ENCODE assay signal across 19 mouse cellular contexts in the genomic region with DNA sequence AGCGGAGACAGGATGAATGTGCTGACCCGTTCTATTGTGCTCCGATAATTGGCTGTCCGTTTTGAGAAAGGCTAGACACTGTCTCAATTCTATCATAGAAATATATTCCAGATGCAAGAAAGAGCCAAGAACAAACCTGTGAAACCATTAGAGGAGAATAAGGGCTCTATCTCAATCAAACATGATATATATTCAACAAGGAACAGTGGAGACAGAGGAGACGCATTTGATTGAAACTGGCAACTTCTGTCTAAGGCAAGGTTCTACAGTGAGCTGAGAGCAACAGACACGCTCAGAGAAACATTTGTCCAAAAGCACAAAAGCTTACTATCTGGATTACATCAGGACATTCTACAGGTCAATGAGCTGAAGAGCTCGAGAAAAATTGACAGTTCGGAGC. TPM values are rescaled to one million over a fixed set of nuclear protein-coding genes. Genes with fewer than 3 reads are reported as not detected.
A peak's percentile ranks its signal among the peaks of the same experiment; 100 is the strongest.
DNase-seq lines count a peak whose midpoint lies in the region; TF ChIP-seq lines count a peak whose summit lies in the region.
"Had no signal": no experiment of that assay in that cellular context is flagged by ENCODE, and none has a peak within 500 bp of the region (broad histone marks: within the 10 kb centered on the region; RNA-seq: fewer than 3 reads in every experiment).

No protein-coding gene starts in this region.

- 52% methylated on average over 8 of the region's 8 CpGs for WGBS in hindbrain, embryonic 10.5 days
- 47% methylated on average over 8 of the region's 8 CpGs for WGBS in midbrain, embryonic 10.5 days

- no peaks in the 10 kb centered on the region for H3K9me3 ChIP-seq in hindbrain, embryonic 10.5 days
- H3K9me3 ChIP-seq in midbrain, embryonic 10.5 days (replicated peaks): no peaks in the 10 kb centered on the region
- H3K9me3 ChIP-seq: heart, embryonic 13.5 days; liver, embryonic 12.5 days; lung, embryonic 15.5 days had no signal

- DNase-seq in layer of hippocampus, adult 2 months (ENCODE audit: low spot score in 2 of 2): no peak
- DNase-seq in layer of hippocampus, postnatal 14 days (ENCODE audit: low spot score in 2 of 2): no peak
- no peak for DNase-seq in hindbrain, embryonic 10.5 days (ENCODE audit: low spot score)
- DNase-seq in midbrain, embryonic 10.5 days (ENCODE audit: low spot score): no peak
- peak; percentile 67 for DNase-seq in retina, postnatal 1 day
- no peak for DNase-seq in yolk sac, embryonic 10.5 days (ENCODE audit: low spot score)
- DNase-seq in heart, adult 8-10 months (ENCODE audit: low spot score): no peak
- no peak for DNase-seq in gastrocnemius, adult 18-20 months (ENCODE audit: low spot score)
- DNase-seq: cerebellum, postnatal 25 days; heart, postnatal 4 days; kidney, adult 18-20 months; kidney, postnatal 36 days; left cerebral cortex, postnatal 4 days; thymus, postnatal 25 days had no signal

- no peak overlapping the region for H3K4me3 ChIP-seq in layer of hippocampus, adult 2 months
- no peak overlapping the region; the same call in 1 of the 2 replicates for H3K4me3 ChIP-seq in hindbrain, embryonic 10.5 days
- H3K4me3 ChIP-seq in midbrain, embryonic 10.5 days: no peak overlapping the region
- H3K4me3 ChIP-seq: heart, embryonic 13.5 days; liver, embryonic 12.5 days; lung, embryonic 15.5 days had no signal

- H3K36me3 ChIP-seq in hindbrain, embryonic 10.5 days: peaks cover 14% of the 10 kb centered on the region
- H3K36me3 ChIP-seq in midbrain, embryonic 10.5 days: no peaks in the 10 kb centered on the region
- H3K36me3 ChIP-seq: lung, embryonic 15.5 days had no signal

- peaks cover 88% of the 10 kb centered on the region for H3K4me1 ChIP-seq in hindbrain, embryonic 10.5 days (replicated peaks)
- peaks cover 84% of the 10 kb centered on the region for H3K4me1 ChIP-seq in midbrain, embryonic 10.5 days

- peak overlapping the region; percentile 28; the same call in 1 of the 2 replicates for H3K27ac ChIP-seq in layer of hippocampus, adult 2 months
- H3K27ac ChIP-seq in hindbrain, embryonic 10.5 days: peak overlapping the region; percentile 81
- peak overlapping the region; percentile 81 for H3K27ac ChIP-seq in midbrain, embryonic 10.5 days (replicated peaks)
- H3K27ac ChIP-seq: heart, embryonic 13.5 days; liver, embryonic 12.5 days; lung, embryonic 15.5 days; stomach, postnatal 0 days had no signal

- peaks cover 48% of the 10 kb centered on the region for H3K27me3 ChIP-seq in hindbrain, embryonic 10.5 days (ENCODE audit: insufficient read depth, poor library complexity, severe bottlenecking)
- peaks cover 90% of the 10 kb centered on the region for H3K27me3 ChIP-seq in midbrain, embryonic 10.5 days (ENCODE audit: low read depth, poor library complexity, severe bottlenecking)
- H3K27me3 ChIP-seq: heart, embryonic 13.5 days; lung, embryonic 15.5 days had no signal

- TF ChIP-seq CTCF in layer of hippocampus, adult 2 months (conservative IDR thresholded peaks at IDR 0.05): no peak

RNA-seq across cellular contexts. Expression of a gene that starts 18.2 kb away (rescaled TPM):
- total RNA-seq in layer of hippocampus, adult 2 months (2021): 100 to 1,000 TPM; 437 to 558 TPM
- 1,000 to 10,000 TPM; 1,202 to 1,260 TPM for total RNA-seq in layer of hippocampus, postnatal 14 days (2021)
- polyA plus RNA-seq in hindbrain, embryonic 10.5 days (2016; fragmentation: Nextera tagmentation; extraction: Ambion mirVana): 1,503 and 2,739 TPM in 2 replicates
- 1,354 and 2,071 TPM in 2 replicates for polyA plus RNA-seq in midbrain, embryonic 10.5 days (2016; fragmentation: Nextera tagmentation; extraction: Ambion mirVana)
- total RNA-seq in heart, adult 8-10 months (2022): 1 to 10 TPM in 3 of 4 experiments, under 1 TPM in 1; 0.37 to 4.2 (median 1.5) TPM
- total RNA-seq in gastrocnemius, adult 18-20 months (2021): 10 to 100 TPM in 1 of 2 experiments, 1 to 10 TPM in 1; 1.6 to 16.4 TPM
- total RNA-seq: megakaryocyte, adult 5-6 weeks had no signal

RNA-seq across cellular contexts. Expression of a gene that starts 29.4 kb away (rescaled TPM):
- total RNA-seq in layer of hippocampus, adult 2 months (2021): 100 to 1,000 TPM; 131 to 139 TPM
- total RNA-seq in layer of hippocampus, postnatal 14 days (2021): 100 to 1,000 TPM; 129 to 130 TPM
- 78.4 and 100.0 TPM in 2 replicates for polyA plus RNA-seq in hindbrain, embryonic 10.5 days (2016; fragmentation: Nextera tagmentation; extraction: Ambion mirVana)
- 76.4 and 103 TPM in 2 replicates for polyA plus RNA-seq in midbrain, embryonic 10.5 days (2016; fragmentation: Nextera tagmentation; extraction: Ambion mirVana)
- 10 to 100 TPM; 48.1 to 54.0 (median 50.2) TPM for total RNA-seq in heart, adult 8-10 months (2022)
- total RNA-seq in gastrocnemius, adult 18-20 months (2021): 10 to 100 TPM; 28.0 to 36.7 TPM

Comparison
In these comparisons a context has a peak if more than half of its experiments do, and no peak if none do; other contexts are left out.
1. H3K27ac ChIP-seq: peak in every context shown above with its lines; median percentile 81 in hindbrain, embryonic 10.5 days; 81 in midbrain, embryonic 10.5 days; 28 in layer of hippocampus, adult 2 months.
2. RNA of a gene that starts 18.2 kb away (total RNA-seq): 1,202 to 1,260 TPM in layer of hippocampus, postnatal 14 days and 437 to 558 TPM in layer of hippocampus, adult 2 months; 1.6 to 16.4 TPM in gastrocnemius, adult 18-20 months and 0.37 to 4.2 TPM in heart, adult 8-10 months; every median in the first group is over 10 times any median in the second.